Mouse (Mus musculus) left cerebral cortex, adult 9 months (tissue): Measurements from ENCODE around the gene Gm9918.
A peak's percentile ranks its signal among the peaks of the same experiment; 100 is the strongest.
"Not testable (repeated sequence)": the region's sequence is repeated elsewhere in the genome, so short reads cannot be mapped to it uniquely, and the experiment has no call there.

Experiments used
- DNase-seq, 2 experiments: peaks; one replicate each; pipeline ENCODE4 v3.0.0; 2022; ENCODE audit warnings: low spot score in 2 of 2

The Gm9918 gene

DNA sequence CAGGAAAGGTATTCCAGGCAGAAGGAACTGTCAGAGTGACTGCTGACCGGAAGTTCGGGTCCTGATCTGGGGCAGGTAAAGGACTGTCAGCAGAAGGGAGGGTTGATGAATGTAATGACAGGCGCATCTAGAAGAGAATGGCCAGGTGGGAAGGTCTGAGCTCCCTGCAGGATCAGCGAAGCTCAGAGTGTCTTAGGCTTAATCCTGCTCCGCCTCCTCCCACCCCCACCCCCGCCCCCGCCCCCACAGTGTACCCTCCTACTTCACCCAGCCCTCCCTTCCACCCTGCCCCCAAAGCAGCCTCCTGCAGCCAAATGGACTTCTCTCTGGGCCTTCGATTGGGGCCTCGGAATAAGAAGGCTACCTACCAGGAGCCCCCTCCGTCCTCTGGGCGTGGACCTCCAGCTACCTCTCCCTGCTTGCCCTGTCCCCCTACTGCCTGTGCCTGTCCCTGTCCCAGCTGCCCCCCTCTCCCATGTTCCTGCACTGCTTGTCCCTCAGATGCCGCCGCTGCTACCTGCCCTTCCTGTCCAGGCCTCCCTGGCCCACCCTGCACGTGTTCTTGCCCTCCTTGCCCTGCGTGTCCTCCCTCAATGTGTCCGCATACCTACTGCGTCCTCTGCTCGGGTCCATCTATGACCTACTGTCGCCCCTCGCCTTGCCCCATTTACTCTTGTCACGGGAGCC is at the start of gene Gm9918:
Gm9918 (plus strand) TSS at position 290 of the 687 bp plus-strand sequence.
- no peak for DNase-seq

DNA sequence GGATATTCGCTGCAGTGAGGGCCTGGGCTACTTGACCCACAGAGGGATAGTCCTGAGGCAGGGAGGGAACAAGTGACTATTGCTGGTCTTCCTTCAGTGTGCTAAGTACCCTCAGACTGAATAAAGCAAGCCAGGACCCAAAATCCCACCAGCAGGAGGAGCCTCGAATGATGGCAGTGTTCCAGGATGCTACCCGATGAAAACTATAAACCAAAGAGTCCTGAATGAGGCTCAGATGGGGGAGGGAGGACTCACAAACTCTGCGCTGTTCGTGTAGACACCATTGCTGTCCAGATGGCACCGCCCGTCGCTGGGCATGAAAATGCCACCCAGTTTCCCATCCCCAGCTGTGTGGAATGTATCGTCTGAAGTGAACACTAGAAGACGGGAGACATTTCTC is 48.0 kb upstream of the Gm9918 start:
- no peak for DNase-seq

DNA sequence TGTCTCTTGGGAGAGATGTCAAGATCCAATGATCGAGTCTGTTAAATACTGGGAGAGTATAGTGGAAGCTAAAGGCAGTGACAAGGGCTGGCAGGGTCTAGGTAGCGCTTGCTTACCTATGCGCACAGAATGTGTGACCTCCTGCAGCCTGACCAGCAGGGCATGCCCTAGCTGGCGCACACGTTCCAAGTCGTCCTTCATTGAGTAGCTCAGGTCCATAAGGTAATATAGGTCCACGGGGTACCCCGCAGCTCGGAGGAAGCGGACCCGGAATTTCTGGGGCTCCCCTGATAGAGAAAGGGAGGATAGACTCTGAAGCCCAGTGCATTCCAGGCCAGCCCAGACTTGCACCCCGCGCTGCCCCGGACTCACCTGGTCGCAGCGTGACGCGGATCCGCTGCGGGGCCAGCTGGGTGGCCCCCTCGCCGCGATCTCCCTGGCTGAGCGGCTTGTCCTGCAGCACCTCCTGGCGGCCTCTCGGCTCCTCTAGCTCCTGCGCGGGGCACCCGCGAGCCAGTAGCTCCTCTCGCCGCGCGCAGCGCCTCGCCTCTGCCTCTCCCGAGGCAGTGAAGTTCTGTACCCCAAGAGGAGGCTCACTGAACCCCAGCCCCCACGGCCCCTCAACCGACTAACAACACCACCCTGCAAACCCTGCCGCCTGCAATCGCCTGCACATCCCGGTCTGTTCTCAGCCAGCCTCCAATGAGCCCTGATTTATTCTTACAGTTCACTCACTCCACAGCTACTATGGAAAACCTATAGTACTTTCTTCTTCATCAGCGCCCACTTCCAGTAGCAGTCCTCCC is 46.0 kb upstream of the Gm9918 start:
- peak in 1 of 2 experiments; percentile 76 for DNase-seq

DNA sequence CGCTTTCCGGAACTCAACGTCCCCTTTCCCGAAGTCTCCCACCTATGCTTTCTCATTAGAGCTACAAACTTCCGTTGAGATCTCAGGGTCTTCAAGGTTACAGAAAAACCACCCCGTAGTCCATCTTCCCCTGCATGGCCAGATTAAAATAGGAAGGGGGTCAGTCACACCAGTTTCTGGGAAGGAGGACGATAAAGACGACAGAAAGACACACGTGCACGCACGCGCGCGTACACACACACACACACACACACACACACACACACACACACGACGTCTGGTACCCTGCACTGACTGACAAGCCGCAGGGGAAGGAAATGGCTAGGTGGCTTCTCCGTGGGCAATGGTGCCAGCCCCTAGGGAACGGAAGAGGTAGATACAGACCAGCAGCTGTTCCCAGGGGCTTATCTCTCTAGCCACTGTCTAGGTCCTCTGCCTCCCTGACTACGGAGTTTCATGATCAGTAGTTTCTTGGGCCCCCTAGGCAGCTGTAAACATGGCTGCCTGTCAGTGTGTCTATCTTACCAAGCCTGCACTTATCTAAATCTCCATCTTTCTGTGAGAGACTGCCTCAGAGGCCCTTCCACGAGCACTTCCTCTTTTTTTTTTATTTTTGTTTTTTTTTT is 45.3 kb upstream of the Gm9918 start:
- no peak for DNase-seq

DNA sequence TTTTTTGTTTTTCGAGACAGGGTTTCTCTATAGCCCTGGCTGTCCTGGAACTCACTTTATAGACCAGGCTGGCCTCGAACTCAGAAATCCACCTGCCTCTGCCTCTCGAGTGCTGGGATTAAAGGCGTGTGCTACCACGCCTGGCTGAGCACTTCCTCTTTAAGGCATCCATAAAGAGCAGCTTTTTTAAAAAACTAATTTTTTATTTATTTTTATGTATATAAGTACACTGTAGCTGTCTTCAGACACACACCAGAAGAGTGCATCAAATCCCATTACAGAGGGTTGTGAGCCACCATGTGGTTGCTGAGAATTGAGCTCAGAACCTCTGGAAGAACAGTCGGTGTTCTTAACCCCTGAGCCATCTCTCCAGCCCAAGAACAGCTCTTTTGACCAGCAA is 44.7 kb upstream of the Gm9918 start:
- DNase-seq = not testable (repeated sequence)

DNA sequence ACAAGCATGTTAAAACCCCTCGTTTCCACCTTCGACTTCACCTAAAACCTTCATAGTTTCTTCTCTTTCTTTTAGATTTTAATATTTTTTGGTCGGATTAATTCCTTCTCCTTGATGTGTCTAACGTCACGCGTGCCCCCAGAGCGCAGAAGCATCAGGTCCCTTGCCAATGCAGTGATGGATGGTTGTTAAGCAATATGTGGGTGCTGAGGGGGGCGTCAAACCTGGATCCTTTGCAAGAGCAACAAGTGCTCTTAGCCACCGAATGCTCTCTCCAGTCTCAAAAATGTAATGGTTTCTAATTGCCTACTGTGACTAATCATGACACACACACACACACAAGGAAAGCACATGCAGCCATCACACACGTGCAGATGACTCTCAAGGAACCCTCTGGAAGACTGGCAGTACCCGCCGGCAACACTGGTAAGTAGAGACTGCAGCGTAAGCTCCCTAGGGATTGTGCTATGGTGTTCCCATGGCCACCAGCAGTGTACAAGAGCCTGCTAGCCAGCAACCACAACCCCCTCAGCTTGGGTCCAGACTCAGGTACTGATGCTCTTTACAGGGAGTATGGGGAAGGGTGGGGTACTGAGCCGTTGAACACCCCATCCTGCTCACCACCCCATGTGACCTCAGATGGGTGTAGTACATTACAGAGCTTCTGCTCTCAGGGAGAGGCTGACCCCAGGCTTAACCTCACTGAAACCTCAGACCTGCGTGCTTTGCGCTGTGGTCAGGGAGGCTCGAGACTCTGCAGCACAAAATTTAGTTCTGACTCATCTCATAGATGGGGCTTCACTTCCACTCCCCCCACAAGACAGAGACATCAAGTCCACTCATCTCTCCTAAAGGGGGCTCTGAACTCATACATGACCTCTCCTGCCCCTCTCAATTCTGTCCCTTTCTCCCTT is 39.7 kb upstream of the Gm9918 start:
- no peak for DNase-seq

DNA sequence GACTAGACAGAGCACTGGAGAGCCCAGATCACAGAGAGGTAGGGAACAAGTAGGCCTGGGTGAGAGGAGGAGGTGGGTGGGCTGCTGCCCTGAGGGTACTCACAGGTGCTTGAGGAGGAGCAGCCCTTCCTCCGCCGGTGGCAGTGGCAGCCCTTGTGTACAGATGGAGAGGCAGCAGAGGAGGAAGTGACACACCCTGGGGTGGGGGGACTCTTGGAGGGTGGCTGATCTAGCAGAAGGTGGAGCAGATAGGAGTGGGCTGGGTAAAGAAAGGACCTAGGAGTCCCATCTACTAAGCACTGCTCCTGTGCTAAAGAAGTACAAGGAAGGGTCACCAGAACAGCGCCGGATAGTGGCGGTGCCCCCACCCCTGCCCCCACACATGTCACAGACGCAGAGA is 38.6 kb upstream of the Gm9918 start, which contains the start of gene Itgb7:
Itgb7 (minus strand) TSS at position 197 of the 400 bp plus-strand sequence.
- DNase-seq = no peak

DNA sequence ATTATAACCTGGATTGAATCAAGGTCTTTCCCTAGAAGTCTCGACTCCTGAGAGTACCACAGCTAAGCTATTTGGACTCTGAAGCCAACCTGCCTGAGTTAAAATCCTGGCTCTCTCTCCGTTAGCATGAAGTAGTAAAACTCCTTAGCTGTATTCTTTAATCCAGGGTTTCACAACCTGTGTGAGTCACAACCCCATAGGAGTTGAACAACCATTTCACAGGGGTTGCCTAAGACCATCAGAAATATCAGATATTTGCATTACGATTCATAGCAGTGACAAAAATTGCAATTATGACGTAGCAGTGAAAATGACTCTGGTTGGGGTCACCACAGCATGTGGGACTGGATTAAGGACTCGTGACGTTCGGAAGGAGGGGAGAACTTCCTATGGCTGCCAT is 37.6 kb upstream of the Gm9918 start:
- no peak for DNase-seq

DNA sequence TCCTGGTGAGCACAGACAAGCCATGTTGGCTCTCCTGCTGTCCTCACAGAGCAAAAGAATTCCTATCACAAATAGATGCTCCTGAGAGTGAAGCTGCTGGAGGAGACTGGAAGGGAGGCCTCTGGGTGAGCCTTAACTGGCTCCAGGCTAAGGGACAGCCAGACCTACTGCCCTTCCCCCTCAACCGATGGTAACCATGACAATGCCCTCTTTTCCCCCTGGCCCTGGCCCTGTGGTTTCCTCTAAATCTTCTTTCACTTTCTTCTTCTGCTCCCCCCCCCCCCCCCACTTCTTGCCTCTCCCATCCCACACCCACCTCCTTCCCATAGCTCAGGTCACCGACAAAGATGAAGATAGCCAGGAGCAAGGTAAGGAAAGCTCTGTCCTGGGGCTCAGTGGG is 36.5 kb upstream of the Gm9918 start:
- DNase-seq = no peak

DNA sequence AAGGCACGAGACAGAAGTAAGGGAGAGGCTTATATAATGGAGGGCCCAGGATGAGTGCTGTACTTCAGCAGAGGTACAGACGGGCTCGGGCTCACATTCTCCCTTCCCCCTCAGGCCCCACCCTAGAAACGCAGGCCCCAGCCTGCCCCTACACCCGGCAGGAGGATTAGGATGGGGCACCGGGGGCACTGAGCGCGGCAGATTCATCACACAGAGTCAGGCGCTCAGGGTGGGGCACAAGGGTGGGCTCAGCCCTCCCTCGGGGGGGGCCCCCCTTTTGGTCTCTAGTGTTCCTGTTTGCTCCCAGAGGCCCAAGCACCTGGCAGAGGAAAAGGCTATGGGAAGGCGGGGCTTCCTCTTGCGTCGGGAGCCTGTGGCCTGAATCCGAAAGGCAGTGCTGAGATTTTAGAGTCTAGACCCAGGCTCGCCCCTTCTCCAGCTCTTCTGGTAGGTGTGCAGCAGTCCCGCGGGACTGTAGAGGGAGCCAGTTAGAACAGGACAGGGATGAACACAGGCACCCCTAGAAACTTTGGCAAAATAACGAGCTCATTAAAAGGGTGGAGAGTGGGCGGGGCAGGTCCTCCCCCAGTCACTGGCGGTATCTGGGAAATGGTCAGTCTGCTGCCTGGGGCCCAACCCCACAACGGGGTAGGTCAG is 34.9 kb upstream of the Gm9918 start:
- no peak for DNase-seq

DNA sequence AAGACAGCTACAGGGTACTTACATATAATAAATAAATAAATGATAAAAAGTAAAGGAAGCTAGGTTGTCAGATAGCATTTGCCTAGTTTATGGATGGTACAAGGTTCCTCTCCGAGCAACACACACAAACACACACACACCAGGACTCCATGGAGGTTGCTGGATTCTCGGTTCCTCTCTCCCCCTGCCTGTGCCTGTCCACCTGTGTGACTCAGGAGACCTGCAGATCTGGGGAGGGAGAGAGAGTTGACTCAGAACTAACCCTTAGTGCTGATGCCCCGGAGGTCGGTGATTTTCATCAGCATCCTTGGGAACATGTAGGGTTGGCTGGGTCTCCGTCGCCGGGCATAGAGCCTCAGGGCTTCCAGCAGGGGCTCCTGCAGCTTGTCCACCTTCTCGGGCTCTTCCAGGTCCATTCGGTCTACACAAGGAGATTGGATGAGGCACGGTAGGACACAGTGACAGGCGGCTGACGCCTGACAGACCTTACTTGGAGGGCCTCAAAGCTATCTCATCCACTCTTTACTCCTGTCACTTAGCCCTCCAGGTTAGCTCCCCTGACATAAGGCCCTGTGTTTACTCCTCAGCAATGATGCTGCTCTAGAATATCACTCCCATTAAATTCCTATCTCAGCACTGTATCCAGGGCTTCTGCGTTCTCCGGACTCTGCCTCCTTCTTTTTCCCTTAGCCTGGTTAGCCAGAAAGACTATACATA is 31.7 kb upstream of the Gm9918 start:
- no peak for DNase-seq

DNA sequence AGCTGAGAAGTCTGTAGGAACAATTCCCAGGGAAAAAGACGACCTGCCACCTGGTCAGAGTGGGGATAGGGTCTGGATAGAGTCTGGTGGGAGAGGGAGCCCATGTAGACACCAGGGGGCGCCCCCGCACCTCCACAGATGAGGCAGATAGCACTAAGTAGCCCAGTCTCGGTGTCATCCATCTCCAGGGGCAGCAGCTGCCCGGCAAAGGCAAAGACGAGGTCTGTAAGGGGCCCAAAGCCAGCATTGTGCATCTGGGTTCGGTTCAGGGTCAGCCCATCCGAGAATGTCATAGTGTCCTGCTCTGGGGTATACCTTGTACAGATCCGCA is 31.1 kb upstream of the Gm9918 start:
- DNase-seq = peak in 1 of 2 experiments; percentile 74

DNA sequence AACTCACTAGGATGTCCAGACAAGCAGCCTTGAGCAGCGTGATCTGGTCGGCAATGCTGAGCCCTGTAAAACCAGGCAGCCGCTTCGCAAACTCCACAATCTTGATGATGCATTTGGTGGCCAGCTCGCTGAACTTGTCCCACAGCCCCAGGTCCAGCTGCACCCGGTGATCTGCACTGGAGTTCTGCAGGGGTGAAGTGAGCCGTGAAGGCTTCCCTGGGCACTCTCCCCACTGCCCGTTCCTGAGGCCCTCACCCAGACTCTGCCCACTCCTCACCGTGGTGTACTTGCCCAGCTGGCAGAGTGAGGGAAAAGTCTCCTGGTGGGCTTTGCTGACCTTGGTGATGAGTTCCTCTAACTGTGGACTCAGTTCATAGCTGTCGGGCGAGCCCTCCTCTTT is 30.5 kb upstream of the Gm9918 start:
- no peak for DNase-seq

DNA sequence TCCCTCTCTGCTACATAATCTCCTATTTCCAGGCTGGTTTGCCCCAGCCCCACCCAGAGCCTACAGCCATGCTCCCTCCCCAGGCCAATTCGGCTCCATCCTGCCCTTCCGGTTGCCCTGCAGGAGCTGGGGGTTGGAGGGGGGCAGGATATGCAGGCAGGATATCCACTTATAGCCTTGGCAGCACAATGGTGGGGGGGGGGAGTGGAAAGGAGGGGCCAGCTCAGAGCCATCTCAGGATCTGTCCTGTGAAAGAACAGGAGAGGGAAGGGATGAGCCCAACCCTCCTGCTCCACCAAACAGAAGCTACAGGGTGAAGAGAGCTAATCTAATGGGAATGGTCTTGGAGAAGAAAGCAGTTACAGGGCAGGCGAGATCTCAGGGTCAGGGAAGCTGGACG is 29.8 kb upstream of the Gm9918 start:
- DNase-seq = no peak

DNA sequence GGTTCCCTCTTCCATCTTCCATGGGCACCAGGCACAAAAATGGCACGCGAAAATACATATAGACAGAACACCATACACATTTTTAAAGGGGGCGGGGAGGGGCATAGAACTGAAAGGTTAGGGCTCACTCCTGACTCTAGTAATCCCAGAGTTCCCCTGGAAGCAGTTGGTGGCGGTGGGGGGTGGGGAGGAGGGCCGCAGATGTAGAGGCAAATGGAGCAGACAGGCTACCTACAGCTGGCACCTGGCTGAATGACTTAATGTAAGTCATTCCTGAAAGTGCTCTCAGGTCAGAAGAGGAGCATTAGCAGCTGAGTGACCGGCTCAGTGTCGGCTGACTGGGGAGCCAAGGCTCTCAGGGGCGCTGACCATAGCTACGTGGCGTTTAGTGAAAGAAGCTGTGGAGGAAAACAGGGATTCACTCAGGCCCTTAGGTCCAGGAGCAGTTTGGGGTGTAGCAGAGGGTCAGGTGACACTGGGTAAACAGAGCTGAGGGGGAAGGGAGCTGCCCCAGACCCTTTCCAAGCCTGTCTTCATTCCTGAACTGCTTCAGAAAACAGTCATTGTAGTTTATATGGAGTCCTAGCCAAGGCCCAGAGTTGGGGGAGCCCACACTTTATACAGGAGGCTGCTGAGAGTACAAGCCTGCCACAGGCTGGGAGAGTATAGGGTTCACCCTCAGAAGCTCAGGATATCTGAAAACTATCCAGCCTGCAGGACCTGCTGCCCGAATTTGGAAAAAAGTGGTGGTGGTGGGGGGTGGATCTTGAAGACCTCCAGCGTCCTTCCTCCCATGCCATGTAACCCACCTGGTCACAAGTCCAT is 27.7 kb upstream of the Gm9918 start:
- no peak for DNase-seq

DNA sequence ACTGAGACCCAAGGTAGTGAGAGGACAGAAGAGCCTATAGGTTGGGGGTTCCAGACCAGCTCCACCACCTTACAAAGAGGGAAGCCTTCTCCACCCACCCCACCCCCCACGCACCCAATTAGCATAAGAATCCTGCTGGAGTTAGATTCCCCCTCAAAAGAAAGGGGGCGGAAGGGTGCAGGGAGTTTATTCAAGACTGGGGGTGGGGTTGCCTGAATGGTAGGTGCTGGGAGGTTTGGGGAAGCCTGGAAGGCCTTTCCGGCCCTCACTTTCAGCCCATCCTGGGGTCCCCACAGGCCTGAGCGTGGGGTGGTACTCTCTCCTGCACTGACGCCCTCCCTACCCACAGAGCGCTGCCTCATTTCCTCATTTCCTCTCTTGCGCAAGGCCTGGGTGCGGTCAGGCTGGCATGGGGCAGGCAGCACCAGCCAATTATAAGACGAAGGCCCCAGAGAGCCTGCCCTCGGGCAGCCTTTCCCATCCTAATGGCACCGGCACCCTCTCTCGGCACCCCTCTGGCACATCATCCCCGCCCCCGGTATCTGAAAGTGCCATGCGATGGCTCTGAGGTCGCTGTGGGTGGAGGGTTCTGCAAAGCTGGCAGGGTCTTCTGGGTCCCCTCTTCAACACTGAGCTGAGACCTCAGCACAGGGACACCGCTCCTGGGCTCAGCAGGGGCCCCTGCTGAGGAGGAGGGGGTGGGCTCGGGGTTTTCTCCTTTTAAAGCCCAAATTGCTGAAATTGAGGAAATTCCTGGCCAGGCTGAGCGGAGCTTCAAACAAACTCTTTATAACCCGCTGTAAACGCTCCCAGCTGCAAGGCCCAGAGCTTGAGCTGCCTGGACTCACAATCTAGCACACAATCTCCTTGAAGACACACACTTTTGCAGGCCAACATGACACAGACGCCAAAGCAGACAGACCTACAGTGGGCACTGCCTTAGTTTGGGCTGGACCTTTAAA is 26.9 kb upstream of the Gm9918 start:
- no peak for DNase-seq

DNA sequence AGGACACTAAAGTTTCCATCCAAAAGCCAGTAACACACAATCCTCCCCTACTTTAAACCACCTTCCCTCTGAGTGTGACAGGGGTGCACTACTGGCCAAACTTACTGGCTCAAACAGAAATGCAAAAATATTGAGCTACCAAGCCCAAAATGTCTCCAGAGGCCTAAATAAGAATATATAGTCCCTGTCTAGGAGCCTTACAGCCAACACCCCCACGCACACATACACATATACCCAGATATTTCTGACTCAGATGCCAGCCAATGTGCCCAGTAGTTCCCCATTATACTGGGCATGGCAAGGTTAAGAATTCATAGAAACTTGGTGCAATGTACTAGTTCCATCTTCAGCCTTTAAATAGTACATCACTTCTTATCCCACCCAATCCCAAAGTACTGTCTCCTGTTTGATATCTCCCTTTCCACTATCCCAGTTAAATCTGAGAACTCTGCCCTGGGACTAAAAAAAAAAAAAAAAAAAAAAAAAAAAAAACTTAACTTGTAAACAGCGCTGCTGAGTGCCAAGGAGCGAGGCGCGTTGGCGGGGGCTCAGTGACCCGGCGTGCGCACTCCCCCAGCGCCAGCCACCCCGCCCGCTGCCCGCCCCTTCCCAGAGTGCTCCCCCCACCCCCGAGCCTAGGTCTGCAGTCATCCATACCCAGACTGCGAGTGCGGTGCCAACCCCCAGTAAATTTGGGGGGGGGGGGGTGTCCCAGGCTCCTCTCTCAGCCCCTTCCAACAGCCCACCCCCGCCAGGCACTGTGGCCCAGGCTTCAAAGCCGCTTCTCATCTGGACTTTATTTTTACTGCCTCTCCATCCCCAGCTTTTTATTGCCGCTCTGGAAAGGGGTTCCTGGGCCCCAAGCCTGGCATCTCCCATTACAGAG is 25.8 kb upstream of the Gm9918 start:
- no peak for DNase-seq

DNA sequence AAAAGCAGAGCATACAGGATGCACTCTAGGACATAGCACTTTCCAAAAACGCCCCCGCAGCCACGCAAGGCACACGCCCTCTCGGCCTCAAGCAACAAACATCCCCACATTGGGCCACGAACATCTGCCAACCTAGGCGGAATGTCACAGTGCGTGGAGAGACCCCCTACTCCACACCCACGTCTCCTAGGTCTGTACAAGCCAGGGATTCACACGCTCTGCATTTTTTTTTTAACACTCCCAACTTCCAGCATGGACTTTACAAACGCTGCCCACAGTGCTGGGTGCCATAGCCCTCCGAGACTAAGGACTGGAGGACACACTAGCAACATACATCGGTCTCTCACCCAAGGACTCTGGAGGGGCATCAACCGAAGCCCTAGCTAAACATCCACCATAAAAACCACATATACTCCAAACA is 24.9 kb upstream of the Gm9918 start:
- no peak for DNase-seq
